Mouse (Mus musculus) erythroblast, adult 5-6 weeks (primary cell): ENCODE data around the gene Duoxa1. TPM values are rescaled to one million over a fixed set of nuclear protein-coding genes. Genes with fewer than 3 reads are reported as not detected.
"Not testable (repeated sequence)": the region's sequence is repeated elsewhere in the genome, so short reads cannot be mapped to it uniquely, and the experiment has no call there.

Source experiments
- ATAC-seq: replicated peaks from 2 replicates; pipeline ENCODE4 v1.8.0; 2016; ENCODE audit warnings: moderate number of reproducible peaks, mild to moderate bottlenecking, moderate TSS enrichment, inconsistent platforms; ENCODE audit not compliant: poor library complexity, low FRiP score, severe bottlenecking
- total RNA-seq, 2 experiments: library from RNA; stranded (forward) in 1 of 2; stranded (reverse) in 1 of 2; fragments of 150-400 nt in 1 of 2; fragments of 200-764, 138-1000 nt in 1 of 2; gene quantifications; 2 replicates each; pipeline versions ENCODE4 v1.2.3 to v1.2.4; 2015 to 2017; ENCODE audit warnings: low replicate concordance in 2 of 2

The Duoxa1 gene
- total RNA-seq, 2 experiments from 2014 or later, result 0.77 TPM; not detected in 1

DNA sequence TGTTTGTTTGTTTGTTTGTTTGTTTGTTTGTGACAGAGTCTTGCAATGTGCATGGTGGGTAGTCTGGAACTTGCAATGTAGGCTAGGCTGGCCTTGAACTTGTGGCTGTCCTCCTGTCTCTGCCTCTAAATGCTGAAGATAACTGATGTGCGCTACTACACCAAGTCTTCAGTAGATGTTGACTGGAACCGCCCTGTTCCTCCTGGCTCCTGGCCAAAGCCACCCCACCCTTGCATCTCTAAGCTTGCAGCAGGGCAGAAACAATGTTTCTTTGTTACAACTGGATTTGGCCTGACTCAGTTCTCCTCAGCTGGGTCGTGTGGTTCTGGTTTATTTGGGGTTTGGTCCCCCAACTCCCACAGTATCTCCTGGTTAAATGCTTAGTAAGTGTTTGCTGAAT, 20.6 kb upstream of the Duoxa1 start:
- ATAC-seq, result no peak

DNA sequence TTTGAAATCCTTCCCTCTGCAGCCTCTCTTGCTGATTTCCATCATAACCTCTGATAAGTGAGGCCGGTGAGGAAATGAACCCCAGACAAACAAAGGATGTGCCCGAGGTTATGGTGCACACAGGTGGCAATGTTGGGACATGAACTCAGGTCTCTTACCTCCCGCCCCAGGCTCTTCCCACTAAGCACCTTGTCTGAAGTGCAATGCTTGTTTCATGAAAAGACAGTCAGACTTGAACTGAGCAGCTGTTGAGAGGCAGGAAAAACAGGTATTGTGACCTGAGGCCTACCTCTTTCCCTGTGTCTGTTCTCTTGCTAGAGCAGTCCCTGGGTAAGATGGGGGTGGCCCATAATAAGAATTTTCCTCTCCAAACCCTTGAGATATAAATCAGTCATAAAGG, 18.7 kb upstream of the Duoxa1 start:
- ATAC-seq, result no peak

GRCm38 (mm10) chr2:122330317-122330716, 16.8 kb upstream of the Duoxa1 start:
- not testable (repeated sequence) for ATAC-seq

- ATAC-seq, result no peak
Observed at GRCm38 (mm10) chr2:122327986-122328385, 14.5 kb upstream of the Duoxa1 start.

GRCm38 (mm10) chr2:122325361-122325760, 11.8 kb upstream of the Duoxa1 start:
- no peak for ATAC-seq

DNA sequence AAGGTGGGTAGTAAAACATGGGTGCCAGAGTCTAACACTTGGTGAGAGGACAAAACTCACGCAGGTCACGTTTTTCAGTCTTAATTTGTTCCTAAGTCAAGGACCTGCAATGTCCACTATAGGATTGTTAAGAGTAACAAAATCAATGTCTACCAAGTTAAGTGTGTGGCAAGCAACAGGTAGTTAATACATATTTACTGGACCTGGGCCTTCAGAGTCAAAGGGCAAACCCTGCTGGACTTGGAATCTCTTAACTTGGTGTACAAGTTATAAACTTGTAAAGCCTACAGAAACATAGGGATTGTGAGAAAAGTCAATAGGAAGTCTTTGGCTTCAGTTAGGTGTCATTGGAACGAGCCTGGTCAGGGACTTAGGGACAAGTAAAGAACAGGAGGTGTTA, 11.1 kb upstream of the Duoxa1 start:
- ATAC-seq, result no peak

DNA sequence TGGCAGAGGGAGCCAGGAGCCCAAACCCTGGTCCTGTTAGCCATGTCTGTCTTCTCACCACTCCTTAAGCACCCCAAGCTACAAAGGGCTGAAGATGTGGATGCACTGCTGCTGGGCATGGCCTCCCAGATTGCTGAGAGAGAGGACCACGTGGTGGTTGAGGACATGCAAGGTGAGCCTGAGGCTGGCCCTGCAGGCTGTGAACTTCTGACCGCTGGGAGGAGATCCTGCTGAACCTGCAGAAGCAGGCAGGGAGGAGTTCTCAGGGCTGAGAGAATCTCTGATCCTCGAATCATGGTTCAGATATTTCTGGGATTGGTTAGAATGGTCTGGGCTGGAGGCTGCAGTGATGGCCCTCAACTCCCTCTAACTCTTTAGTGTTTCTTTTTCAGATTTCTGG, 10.4 kb upstream of the Duoxa1 start:
- no peak for ATAC-seq

- ATAC-seq, result no peak
Observed at GRCm38 (mm10) chr2:122317384-122317783, 3.9 kb upstream of the Duoxa1 start.

GRCm38 (mm10) chr2:122315372-122315771, 1.8 kb upstream of the Duoxa1 start, which contains the start of gene Duox1:
Duox1 (plus strand) TSS chr2:122315672.
- ATAC-seq, result no peak

- peak; percentile 84 for ATAC-seq
Observed at GRCm38 (mm10) chr2:122312722-122313417, 660 bp downstream of the Duoxa1 start.

- no peak for ATAC-seq
Observed at GRCm38 (mm10) chr2:122311561-122311960, 2.0 kb downstream of the Duoxa1 start.

DNA sequence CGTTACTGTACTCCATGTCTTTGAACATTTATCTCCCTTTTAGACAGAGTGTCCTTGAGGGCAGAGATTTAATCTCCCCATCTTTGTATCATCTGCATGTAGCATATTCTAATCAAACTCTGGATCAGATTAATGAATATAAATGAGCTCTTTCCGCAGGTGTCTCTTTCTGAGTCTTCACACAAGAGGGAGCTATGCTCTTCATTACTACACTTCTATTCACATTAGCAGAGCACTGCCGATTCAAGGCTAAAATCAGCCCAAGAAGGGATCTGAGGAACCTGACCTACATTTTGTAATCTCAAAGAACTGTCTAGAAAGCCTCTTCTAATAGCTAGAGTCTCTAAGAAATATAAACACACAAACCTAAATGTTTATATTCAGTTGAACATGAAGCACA, 3.9 kb downstream of the Duoxa1 start:
- no peak for ATAC-seq

- no peak for ATAC-seq
Observed at GRCm38 (mm10) chr2:122306184-122306583, 7.3 kb downstream of the Duoxa1 start.

- no peak for ATAC-seq
Observed at GRCm38 (mm10) chr2:122305097-122305892, 8.2 kb downstream of the Duoxa1 start.

- ATAC-seq, result no peak
Observed at GRCm38 (mm10) chr2:122304544-122304943, 9.0 kb downstream of the Duoxa1 start.

DNA sequence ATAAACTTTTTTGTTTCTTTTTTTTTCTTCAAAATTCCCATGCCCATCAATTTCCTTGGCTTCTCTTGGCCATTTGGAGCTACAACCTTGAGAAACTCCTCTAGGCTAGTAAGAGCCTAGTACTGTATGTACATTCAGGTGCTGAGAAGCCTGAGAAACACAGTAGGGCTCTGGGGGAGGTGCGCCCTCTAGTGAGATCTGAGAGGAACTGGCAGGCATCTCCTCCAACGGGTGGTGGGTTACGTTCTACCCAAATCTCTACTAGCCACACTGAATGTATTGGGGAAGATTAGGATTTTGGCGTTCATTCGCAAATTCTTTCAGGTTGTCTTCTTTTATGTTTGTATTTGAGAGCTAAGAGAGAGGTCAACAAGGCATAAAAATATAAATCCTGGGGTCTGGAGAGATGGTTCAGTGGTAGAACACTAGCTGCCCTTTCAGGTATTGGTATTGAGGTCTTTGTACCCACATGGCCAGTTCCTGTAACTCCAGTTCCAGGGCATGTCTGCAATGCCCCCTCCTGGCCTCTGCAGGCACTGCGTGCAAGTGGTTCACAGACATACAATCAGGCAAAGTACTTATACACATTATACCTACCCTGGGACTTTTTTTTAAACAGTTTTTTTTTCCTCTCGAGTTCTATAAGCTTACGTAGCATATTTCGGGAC, 10.8 kb downstream of the Duoxa1 start:
- peak; percentile 79 for ATAC-seq

DNA sequence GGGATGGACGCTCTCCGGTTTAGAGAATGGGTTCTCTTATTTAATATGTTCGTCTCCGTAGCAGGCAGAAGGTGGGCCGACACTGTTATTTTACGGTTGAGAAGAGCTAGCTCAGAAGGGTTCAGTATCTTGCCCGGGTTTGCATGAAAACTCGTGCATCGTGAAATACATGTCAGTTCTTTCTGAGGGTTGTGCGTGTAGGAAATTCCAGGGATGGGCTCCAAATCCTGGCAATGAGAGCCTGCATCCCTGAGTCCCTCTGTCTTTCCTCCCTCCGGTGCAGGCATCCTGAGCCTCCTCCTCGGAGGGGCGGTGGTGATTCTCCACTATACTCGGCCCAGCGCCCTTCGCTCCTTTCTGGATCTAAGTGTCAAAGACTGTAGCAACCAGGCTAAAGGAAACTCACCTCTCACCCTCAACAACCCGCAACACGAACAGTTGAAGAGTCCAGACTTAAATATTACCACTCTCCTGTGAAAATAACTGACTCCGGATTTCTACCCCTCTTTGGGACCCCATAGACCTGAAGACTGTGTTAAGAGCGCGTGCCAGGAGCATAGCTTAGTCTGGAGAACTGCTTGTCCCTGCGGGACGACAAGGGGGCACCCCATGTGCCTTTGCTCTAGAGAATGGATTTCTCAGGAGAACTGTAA, 11.5 kb downstream of the Duoxa1 start:
- ATAC-seq, result no peak

DNA sequence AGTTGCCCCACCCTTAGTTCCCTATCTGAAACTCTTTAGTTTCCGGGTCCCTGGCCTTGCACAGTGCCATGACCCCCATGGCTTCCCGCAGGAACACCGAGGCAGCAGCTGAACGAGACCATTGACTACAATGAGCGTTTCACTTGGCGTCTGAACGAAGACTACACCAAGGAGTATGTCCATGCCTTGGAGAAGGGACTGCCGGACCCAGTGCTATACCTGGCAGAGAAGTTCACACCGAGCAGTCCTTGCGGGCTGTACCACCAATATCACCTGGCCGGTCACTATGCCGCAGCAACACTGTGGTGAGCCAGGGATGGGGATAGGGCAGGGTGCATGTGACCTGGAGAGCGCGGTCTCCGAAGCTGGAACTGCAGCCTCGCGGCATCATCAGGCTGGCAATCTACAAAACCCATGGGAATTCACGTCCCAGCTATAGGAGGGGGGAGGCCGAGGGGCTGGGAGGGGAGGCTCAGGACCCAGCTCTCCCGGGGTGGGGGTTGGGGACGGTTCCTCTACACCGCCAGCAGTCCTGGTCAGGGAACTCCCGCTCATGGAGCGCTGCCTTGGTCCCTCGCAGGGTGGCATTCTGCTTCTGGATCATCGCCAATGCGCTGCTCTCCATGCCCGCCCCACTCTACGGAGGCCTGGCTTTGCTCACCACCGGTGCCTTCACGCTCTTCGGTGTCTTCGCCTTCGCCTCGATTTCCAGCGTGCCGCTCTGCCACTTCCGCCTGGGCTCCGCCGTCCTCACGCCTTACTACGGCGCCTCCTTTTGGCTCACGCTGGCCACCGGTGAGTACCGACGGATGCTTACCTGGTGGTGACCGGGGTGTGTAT, 12.2 kb downstream of the Duoxa1 start:
- ATAC-seq, result no peak

DNA sequence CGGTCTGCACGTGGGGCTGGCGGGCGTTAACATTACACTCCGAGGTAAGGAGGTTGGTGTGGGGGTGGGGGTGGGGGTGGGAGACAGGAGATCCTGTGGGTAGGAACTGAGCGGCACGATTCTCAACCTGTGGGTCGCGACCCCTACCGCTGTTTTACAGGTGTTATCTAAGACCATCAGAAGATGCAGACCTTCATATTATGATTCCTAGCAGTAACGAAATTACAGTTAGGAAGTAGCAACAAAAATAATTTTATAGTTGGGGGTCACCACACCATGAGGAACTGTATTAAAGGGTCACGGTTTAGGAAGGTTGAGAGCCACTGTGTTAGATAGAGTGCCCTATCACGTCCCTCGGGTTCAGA, 12.9 kb downstream of the Duoxa1 start:
- ATAC-seq, result no peak
